Mouse (Mus musculus) thymus, adult 2 months (tissue): ENCODE measurements around the gene Dclk2. TPM values are rescaled to one million over a fixed set of nuclear protein-coding genes. Genes with fewer than 3 reads are reported as not detected.

Experiments used
- DNase-seq: peaks from one replicate; pipeline ENCODE4 v3.0.0; 2021
- H3K27ac ChIP-seq: fragments of 200-500 bp; 2 replicates; pipeline ENCODE4 v1.5.1; 2012; ENCODE audit warnings: low read length, control low read depth; ENCODE audit not compliant: control insufficient read depth, insufficient read depth
- H3K27me3 ChIP-seq: fragments of 200-500 bp; 2 replicates; pipeline ENCODE4 v1.6.1; 2012; ENCODE audit warnings: mild to moderate bottlenecking, low read length, moderate library complexity, mixed read lengths; ENCODE audit not compliant: control insufficient read depth, insufficient read depth
- H3K36me3 ChIP-seq: fragments of 200-500 bp; 2 replicates; pipeline ENCODE4 v1.6.1; 2012; ENCODE audit warnings: mild to moderate bottlenecking, low read length, moderate library complexity; ENCODE audit not compliant: control insufficient read depth, insufficient read depth
- H3K4me1 ChIP-seq: fragments of 200-500 bp; replicated peaks from 2 replicates; pipeline ENCODE4 v1.6.1; 2012; ENCODE audit warnings: low read length; ENCODE audit not compliant: control insufficient read depth, insufficient read depth
- H3K4me3 ChIP-seq: fragments of 200-500 bp; 2 replicates; pipeline ENCODE4 v1.5.1; 2012; ENCODE audit warnings: mild to moderate bottlenecking, low read length, control low read depth, moderate library complexity; ENCODE audit not compliant: control insufficient read depth, insufficient read depth
- CTCF ChIP-seq: fragments of 200-500 bp; IDR thresholded peaks from 2 replicates; pipeline ENCODE4 v1.5.1; 2012; ENCODE audit warnings: mild to moderate bottlenecking, control low read depth, low read length, moderate library complexity, borderline replicate concordance; ENCODE audit not compliant: control insufficient read depth, poor library complexity, insufficient read depth; ENCODE audit errors: extremely low read depth
- POLR2A ChIP-seq: fragments of 200-500 bp; IDR thresholded peaks from 2 replicates; pipeline ENCODE4 v1.6.1; 2012; ENCODE audit warnings: mild to moderate bottlenecking, low read length, control low read depth, moderate library complexity; ENCODE audit not compliant: control insufficient read depth, poor library complexity, insufficient read depth; ENCODE audit errors: extremely low read depth
- WGBS: fragments of 180-500 bp; shearing (Covaris S2); methylation state at CpG from one replicate; pipeline ENCODE4 v1.1.7; 2018; 5-methylcytosine and 5-hydroxymethylcytosine counted together
- polyA plus RNA-seq: library from polyadenylated mRNA; depleted of rRNA; stranded (reverse); fragments of >200 nt; gene quantifications from 2 replicates; pipeline ENCODE4 v1.2.3, GENCODE M21; 2012

Gene Dclk2
- polyA plus RNA-seq, 1 experiment: 55.5 TPM

GRCm38 (mm10) chr3:86847536-86847935, 73.1 kb downstream of the Dclk2 start:
- H3K4me1 ChIP-seq: peaks cover 7% of the 10 kb centered on the region
- H3K4me3 ChIP-seq: no peak overlapping the region
- DNase-seq: no peak
- H3K27ac ChIP-seq: no peak overlapping the region
- H3K27me3 ChIP-seq: no peaks in the 10 kb centered on the region
- H3K36me3 ChIP-seq: no peaks in the 10 kb centered on the region
- no peak for TF ChIP-seq CTCF
- 94% methylated on average over 2 of the region's 2 CpGs for WGBS

- no peak for TF ChIP-seq POLR2A
- no peak for TF ChIP-seq CTCF
- Histone ChIP-seq H3K36me3 (no peaks in the 10 kb centered on the region), H3K4me1 (peaks cover 7% of the 10 kb centered on the region), H3K27ac (no peak overlapping the region), H3K27me3 (no peaks in the 10 kb centered on the region), H3K4me3 (no peak overlapping the region)
- DNase-seq: no peak
- 78% methylated on average over 4 of the region's 4 CpGs for WGBS
Observed at GRCm38 (mm10) chr3:86846036-86846435, 74.6 kb downstream of the Dclk2 start.

- 96% methylated on average over 1 of the region's 1 CpGs for WGBS
- Histone ChIP-seq H3K27ac (no peak overlapping the region), H3K4me1 (peaks cover 6% of the 10 kb centered on the region), H3K27me3 (no peaks in the 10 kb centered on the region), H3K4me3 (no peak overlapping the region), H3K36me3 (no peaks in the 10 kb centered on the region)
- TF ChIP-seq POLR2A (no peak), CTCF (no peak)
- DNase-seq: no peak
Observed at GRCm38 (mm10) chr3:86845578-86845977, 75.1 kb downstream of the Dclk2 start.

GRCm38 (mm10) chr3:86844804-86845481, 75.7 kb downstream of the Dclk2 start:
- Histone ChIP-seq H3K4me3 (no peak overlapping the region), H3K36me3 (no peaks in the 10 kb centered on the region), H3K4me1 (peaks cover 5% of the 10 kb centered on the region), H3K27me3 (no peaks in the 10 kb centered on the region), H3K27ac (no peak overlapping the region)
- WGBS: 65% methylated on average over 8 of the region's 8 CpGs
- TF ChIP-seq POLR2A (no peak), CTCF (no peak)
- peak; percentile 30 for DNase-seq

- no peak for DNase-seq
Observed at GRCm38 (mm10) chr3:86842461-86842860, 78.2 kb downstream of the Dclk2 start.

GRCm38 (mm10) chr3:86839606-86840005, 81.0 kb downstream of the Dclk2 start:
- Histone ChIP-seq H3K36me3 (no peaks in the 10 kb centered on the region), H3K4me1 (peaks cover 18% of the 10 kb centered on the region), H3K27me3 (no peaks in the 10 kb centered on the region), H3K27ac (peak overlapping the region; percentile 43; the same call in 1 of the 2 replicates), H3K4me3 (no peak overlapping the region)
- TF ChIP-seq POLR2A: no peak
- TF ChIP-seq CTCF: no peak
- DNase-seq: no peak
- 88% methylated on average over 3 of the region's 3 CpGs for WGBS

More at GRCm38 (mm10) chr3:86842461-86842860, 78.2 kb downstream of the Dclk2 start:
- Histone ChIP-seq H3K27me3 (no peaks in the 10 kb centered on the region), H3K4me1 (peaks cover 8% of the 10 kb centered on the region), H3K36me3 (no peaks in the 10 kb centered on the region), H3K4me3 (no peak overlapping the region), H3K27ac (no peak overlapping the region)
- TF ChIP-seq CTCF: no peak
- no peak for TF ChIP-seq POLR2A
- WGBS: 94% methylated on average over 2 of the region's 2 CpGs

GRCm38 (mm10) chr3:86837386-86837785, 83.3 kb downstream of the Dclk2 start:
- Histone ChIP-seq H3K36me3 (no peaks in the 10 kb centered on the region), H3K4me1 (peaks cover 18% of the 10 kb centered on the region), H3K27ac (peak overlapping the region; percentile 1; the same call in 1 of the 2 replicates), H3K27me3 (no peaks in the 10 kb centered on the region), H3K4me3 (no peak overlapping the region)
- no peak for DNase-seq
- TF ChIP-seq CTCF (no peak), POLR2A (no peak)
- WGBS: 5% methylated on average over 5 of the region's 5 CpGs
